Mouse (Mus musculus): ENCODE data around the gene Poll. TPM values are rescaled to one million over a fixed set of nuclear protein-coding genes. Genes with fewer than 3 reads are reported as not detected.
A peak's percentile ranks its signal among the peaks of the same experiment; 100 is the strongest.

Gene Poll
- polyA plus RNA-seq, 1 experiment, result 9.0 TPM

DNA sequence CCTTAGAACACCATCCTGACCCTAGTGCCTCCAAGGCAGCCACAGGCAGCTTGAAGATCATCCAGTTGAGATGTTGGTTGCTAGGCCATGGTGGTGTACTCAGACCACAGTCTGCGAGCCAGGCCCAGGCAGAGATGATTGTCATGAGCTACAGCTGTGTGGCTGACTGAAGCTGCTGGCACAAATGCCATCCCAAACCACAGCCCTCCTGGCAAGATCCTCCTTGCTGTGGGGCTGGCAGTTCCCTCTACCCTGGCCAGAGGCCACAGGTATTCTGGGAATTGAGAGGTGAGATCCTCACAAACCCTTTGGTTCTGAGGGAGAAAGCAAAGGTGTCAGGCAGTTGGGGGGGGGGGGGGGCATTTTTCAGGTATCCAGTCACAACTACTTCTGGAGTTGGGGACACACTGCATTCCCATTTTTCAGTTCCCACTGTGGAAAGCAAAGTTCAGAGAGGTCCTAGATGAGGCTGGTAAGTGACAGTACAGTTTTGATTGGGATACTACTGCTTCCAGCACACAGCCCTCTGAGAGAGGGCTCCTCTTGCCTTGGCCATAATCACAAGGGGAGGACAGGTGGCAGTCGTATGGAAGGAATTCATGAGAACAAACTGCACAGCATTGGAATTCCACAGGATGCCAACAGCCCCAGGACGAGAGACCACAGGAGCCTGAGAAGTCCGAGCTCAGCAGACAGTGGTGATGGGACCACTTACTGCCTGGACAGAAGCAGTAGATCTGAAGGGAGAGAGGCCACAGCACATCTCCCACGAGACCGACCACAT lies 27.4 kb upstream of the Poll start:
- H3K27ac ChIP-seq (ENCODE audit: insufficient read depth, low read length), result no peak overlapping the region
- WGBS, result 93% methylated on average over 6 of the region's 6 CpGs

DNA sequence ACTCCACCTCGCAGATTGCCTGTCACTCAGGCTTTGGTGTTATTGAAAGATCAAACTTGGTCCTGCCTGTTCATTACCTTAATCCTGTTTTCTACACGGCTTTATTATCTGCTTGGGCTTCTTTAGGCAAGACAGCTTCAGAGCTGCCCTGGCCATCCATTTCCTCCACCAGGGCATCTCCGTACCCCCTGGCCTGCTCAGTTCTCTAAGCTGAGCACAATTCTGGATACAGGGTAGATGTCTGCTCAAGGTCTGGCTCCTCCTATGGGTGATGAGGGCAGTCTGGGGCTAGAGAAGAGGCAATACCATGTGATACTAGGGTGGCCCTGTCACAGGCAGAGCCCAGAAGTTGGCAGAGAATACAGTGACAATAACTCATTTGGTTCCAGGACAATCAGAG lies 26.5 kb upstream of the Poll start:
- no peak overlapping the region for H3K27ac ChIP-seq (ENCODE audit: insufficient read depth, low read length)
- TF ChIP-seq CTCF (IDR thresholded peaks at IDR 0.05; ENCODE audit: extremely low read depth, insufficient read depth, insufficient read length, insufficient replicate concordance) (no peak), POLR2A (IDR thresholded peaks at IDR 0.05; ENCODE audit: low read depth, low read length) (no peak)
- no peaks in the 10 kb centered on the region for H3K36me3 ChIP-seq (ENCODE audit: control insufficient read depth, insufficient read depth, low read length)
- peaks cover 8% of the 10 kb centered on the region; the same call in 1 of the 2 replicates for H3K4me1 ChIP-seq (ENCODE audit: control insufficient read depth, insufficient read depth, insufficient read length)
- H3K27me3 ChIP-seq (ENCODE audit: control insufficient read depth, insufficient read depth, low read length), result no peaks in the 10 kb centered on the region
- no peak overlapping the region for H3K4me3 ChIP-seq (ENCODE audit: extremely low read depth, insufficient read depth, insufficient read length)
- DNase-seq (ENCODE audit: low read depth in 1 of 2, low spot score in 2 of 2), result no peak
- 90% methylated on average over 3 of the region's 3 CpGs for WGBS

More for the DNA sequence above, 27.4 kb upstream of the Poll start:
- Histone ChIP-seq H3K4me1 (ENCODE audit: control insufficient read depth, insufficient read depth, insufficient read length) (peaks cover 10% of the 10 kb centered on the region; the same call in 1 of the 2 replicates), H3K27me3 (ENCODE audit: control insufficient read depth, insufficient read depth, low read length) (no peaks in the 10 kb centered on the region), H3K4me3 (ENCODE audit: extremely low read depth, insufficient read depth, insufficient read length) (no peak overlapping the region), H3K36me3 (ENCODE audit: control insufficient read depth, insufficient read depth, low read length) (no peaks in the 10 kb centered on the region)
- DNase-seq (ENCODE audit: low read depth in 1 of 2, low spot score in 2 of 2), result no peak
- no peak for TF ChIP-seq CTCF (IDR thresholded peaks at IDR 0.05; ENCODE audit: extremely low read depth, insufficient read depth, insufficient read length, insufficient replicate concordance)
- TF ChIP-seq POLR2A (IDR thresholded peaks at IDR 0.05; ENCODE audit: low read depth, low read length), result no peak

DNA sequence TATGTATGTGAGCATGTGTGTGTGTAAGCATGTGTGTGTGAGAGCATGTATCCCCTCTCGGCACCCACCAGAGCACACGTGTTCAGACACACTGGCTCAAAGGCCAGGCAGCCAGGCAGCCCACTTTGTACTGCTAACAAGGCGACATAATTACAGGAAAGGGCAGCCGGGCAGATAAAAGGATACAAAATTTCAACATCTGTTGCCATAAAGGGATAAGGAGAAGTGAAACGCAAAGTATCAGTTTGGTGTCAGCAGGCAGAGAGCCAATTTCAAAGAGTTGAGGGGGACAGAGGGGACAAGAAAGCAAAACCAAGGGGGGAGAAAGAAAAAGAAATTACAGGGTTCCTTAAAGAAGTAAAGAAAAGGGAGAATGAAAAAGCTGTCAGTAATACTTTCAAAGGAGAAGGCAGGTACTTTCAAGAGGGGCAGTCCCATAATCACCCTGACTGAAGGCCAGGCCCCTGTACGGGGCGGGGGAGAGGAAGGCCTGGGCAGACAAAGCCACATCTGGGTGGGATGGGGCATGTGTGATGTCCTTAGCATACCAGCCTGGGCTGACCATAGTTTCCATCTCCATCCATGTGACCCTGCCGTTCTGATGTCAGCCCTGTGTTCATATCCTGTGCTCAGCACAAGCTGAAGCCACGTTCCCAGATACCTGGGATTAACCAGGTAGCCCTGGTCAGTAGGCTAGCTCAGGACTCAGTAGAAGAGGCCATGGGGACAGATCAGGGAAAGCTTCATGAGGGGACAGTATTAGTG lies 24.7 kb upstream of the Poll start:
- Histone ChIP-seq H3K4me1 (ENCODE audit: control insufficient read depth, insufficient read depth, insufficient read length) (peaks cover 7% of the 10 kb centered on the region; the same call in 1 of the 2 replicates), H3K4me3 (ENCODE audit: extremely low read depth, insufficient read depth, insufficient read length) (no peak overlapping the region), H3K27me3 (ENCODE audit: control insufficient read depth, insufficient read depth, low read length) (no peaks in the 10 kb centered on the region), H3K36me3 (ENCODE audit: control insufficient read depth, insufficient read depth, low read length) (no peaks in the 10 kb centered on the region), H3K27ac (ENCODE audit: insufficient read depth, low read length) (no peak overlapping the region)
- DNase-seq (ENCODE audit: low read depth in 1 of 2, low spot score in 2 of 2), result no peak
- 38% methylated on average over 9 of the region's 9 CpGs for WGBS
- TF ChIP-seq POLR2A (IDR thresholded peaks at IDR 0.05; ENCODE audit: low read depth, low read length), result no peak
- TF ChIP-seq CTCF (IDR thresholded peaks at IDR 0.05; ENCODE audit: extremely low read depth, insufficient read depth, insufficient read length, insufficient replicate concordance), result no peak

DNA sequence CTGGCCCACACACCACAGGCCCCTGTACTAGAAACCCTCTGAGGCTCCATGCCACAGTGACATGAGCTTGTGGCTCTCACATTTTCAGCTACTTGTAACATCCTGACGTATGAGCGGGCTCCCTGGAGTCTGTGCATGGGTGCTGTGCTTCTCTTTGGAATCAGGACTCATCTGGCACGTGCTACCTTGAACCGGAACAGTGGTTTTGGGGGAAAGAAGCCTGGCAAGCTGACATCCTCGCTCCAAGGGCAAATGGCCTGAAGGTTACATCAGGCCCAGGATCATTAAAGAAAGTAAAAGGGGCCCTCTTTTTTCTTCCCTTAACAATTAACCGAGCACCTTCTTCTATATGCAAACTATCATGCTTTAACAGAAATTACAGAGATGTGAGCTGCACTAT lies 22.8 kb upstream of the Poll start:
- DNase-seq (ENCODE audit: low read depth in 1 of 2, low spot score in 2 of 2), result no peak

DNA sequence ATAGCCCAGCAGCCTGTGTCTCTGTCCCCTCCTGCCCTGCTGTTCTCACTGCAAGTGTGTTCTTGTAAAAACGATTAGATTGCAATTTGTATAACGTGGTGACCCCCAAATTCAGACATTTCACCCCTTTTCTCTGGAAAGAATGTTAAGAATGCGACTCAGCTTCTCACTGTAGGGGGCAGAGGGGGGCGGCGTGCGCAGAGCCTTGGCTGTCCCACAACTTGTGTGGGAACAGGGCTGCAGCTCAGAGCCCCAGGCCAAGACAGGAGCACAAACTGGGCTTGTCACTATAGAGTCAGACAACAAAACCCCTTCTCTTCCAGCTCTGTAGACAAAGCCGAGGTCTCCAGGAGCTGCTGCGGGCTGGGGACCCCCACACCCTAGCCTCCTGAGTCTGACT lies 21.8 kb upstream of the Poll start:
- H3K27me3 ChIP-seq (ENCODE audit: control insufficient read depth, insufficient read depth, low read length), result no peaks in the 10 kb centered on the region
- no peak overlapping the region for H3K27ac ChIP-seq (ENCODE audit: insufficient read depth, low read length)
- DNase-seq (ENCODE audit: low read depth in 1 of 2, low spot score in 2 of 2), result no peak
- H3K4me3 ChIP-seq (ENCODE audit: extremely low read depth, insufficient read depth, insufficient read length), result no peak overlapping the region
- no peak for TF ChIP-seq POLR2A (IDR thresholded peaks at IDR 0.05; ENCODE audit: low read depth, low read length)
- no peak for TF ChIP-seq CTCF (IDR thresholded peaks at IDR 0.05; ENCODE audit: extremely low read depth, insufficient read depth, insufficient read length, insufficient replicate concordance)
- peaks cover 7% of the 10 kb centered on the region; the same call in 1 of the 2 replicates for H3K4me1 ChIP-seq (ENCODE audit: control insufficient read depth, insufficient read depth, insufficient read length)
- 89% methylated on average over 8 of the region's 8 CpGs for WGBS
- peaks cover 2% of the 10 kb centered on the region; the same call in 1 of the 2 replicates for H3K36me3 ChIP-seq (ENCODE audit: control insufficient read depth, insufficient read depth, low read length)

More for the DNA sequence above, 22.8 kb upstream of the Poll start:
- H3K4me1 ChIP-seq (ENCODE audit: control insufficient read depth, insufficient read depth, insufficient read length), result peaks cover 7% of the 10 kb centered on the region; the same call in 1 of the 2 replicates
- TF ChIP-seq POLR2A (IDR thresholded peaks at IDR 0.05; ENCODE audit: low read depth, low read length) (no peak), CTCF (IDR thresholded peaks at IDR 0.05; ENCODE audit: extremely low read depth, insufficient read depth, insufficient read length, insufficient replicate concordance) (no peak)
- H3K36me3 ChIP-seq (ENCODE audit: control insufficient read depth, insufficient read depth, low read length), result peaks cover 2% of the 10 kb centered on the region; the same call in 1 of the 2 replicates
- H3K4me3 ChIP-seq (ENCODE audit: extremely low read depth, insufficient read depth, insufficient read length), result no peak overlapping the region
- 94% methylated on average over 6 of the region's 6 CpGs for WGBS
- H3K27ac ChIP-seq (ENCODE audit: insufficient read depth, low read length), result no peak overlapping the region
- no peaks in the 10 kb centered on the region for H3K27me3 ChIP-seq (ENCODE audit: control insufficient read depth, insufficient read depth, low read length)

DNA sequence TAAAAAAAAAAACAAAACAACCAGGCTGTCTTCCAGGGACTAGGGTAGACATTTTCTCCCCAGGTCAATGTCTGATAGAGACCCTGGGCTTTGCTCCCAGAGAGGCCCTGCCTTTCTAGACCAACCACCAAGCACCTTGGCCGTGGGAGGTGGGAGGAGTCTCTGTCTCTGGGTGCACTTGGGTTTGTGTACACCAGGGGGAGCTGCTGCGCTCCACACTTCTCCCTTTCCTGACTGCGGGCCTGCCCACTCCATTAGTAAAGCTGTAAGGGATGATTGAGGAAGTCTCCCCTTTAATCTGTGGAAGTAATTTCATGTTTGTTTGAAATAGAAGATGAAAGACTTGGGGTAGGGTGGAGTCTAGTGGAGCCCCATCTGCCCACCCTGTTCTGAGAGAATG lies 20.9 kb upstream of the Poll start:
- TF ChIP-seq CTCF (IDR thresholded peaks at IDR 0.05; ENCODE audit: extremely low read depth, insufficient read depth, insufficient read length, insufficient replicate concordance) (peak; percentile 30; the same call in 1 of the 2 replicates), POLR2A (IDR thresholded peaks at IDR 0.05; ENCODE audit: low read depth, low read length) (no peak)
- Histone ChIP-seq H3K4me3 (ENCODE audit: extremely low read depth, insufficient read depth, insufficient read length) (no peak overlapping the region), H3K4me1 (ENCODE audit: control insufficient read depth, insufficient read depth, insufficient read length) (peaks cover 7% of the 10 kb centered on the region; the same call in 1 of the 2 replicates), H3K36me3 (ENCODE audit: control insufficient read depth, insufficient read depth, low read length) (peaks cover 2% of the 10 kb centered on the region; the same call in 1 of the 2 replicates), H3K27me3 (ENCODE audit: control insufficient read depth, insufficient read depth, low read length) (no peaks in the 10 kb centered on the region), H3K27ac (ENCODE audit: insufficient read depth, low read length) (no peak overlapping the region)
- 60% methylated on average over 3 of the region's 3 CpGs for WGBS
- no peak for DNase-seq (ENCODE audit: low read depth in 1 of 2, low spot score in 2 of 2)

Data from spleen, adult 2 months (tissue).